Mouse (Mus musculus): ENCODE data around the gene Gbp5.

- no peak for TF ChIP-seq TAL1 (IDR thresholded peaks at IDR 0.05; ENCODE audit: low read length)
- TF ChIP-seq GATA1 (IDR thresholded peaks at IDR 0.05; ENCODE audit: low read length), result no peak
Measured at GRCm38 (mm10) chr3:142529597-142529996, 35.8 kb downstream of the Gbp5 start.
